8 mouse cellular contexts compared by ENCODE assay signal in genomic region chr17:87613355-87614283, GRCm38 (mm10). TPM values are rescaled to one million over a fixed set of nuclear protein-coding genes. Genes with fewer than 3 reads are reported as not detected.
DNase-seq lines count a peak whose midpoint lies in the region; ATAC-seq lines count a peak whose summit lies in the region.

No protein-coding gene starts in this region.

- ATAC-seq in hindbrain, embryonic 13.5 days (ENCODE audit: low FRiP score): peak; percentile 95
- ATAC-seq in erythroid progenitor cell, adult 5-6 weeks (replicated peaks; ENCODE audit: low FRiP score, poor library complexity, severe bottlenecking): no peak

- peak overlapping the region; percentile 99 for H3K27ac ChIP-seq in hindbrain, embryonic 13.5 days

- no peaks in the 10 kb centered on the region for H3K27me3 ChIP-seq in hindbrain, embryonic 13.5 days

- no peaks in the 10 kb centered on the region for H3K36me3 ChIP-seq in hindbrain, embryonic 13.5 days

- H3K9me3 ChIP-seq in hindbrain, embryonic 13.5 days: no peaks in the 10 kb centered on the region

- WGBS in hindbrain, embryonic 13.5 days: 2% methylated on average over 24 of the region's 24 CpGs

- peak; percentile 81 for DNase-seq in adipocyte (ENCODE audit: low spot score)
- peak; percentile 52 for DNase-seq in cerebellum, adult 9-10 months
- peak; percentile 19 to 22 for DNase-seq in frontal cortex, postnatal 14 days (ENCODE audit: low spot score in 2 of 2)
- DNase-seq in layer of hippocampus, postnatal 25 days (ENCODE audit: extremely low spot score in 1 of 2, low spot score in 1 of 2): peak; percentile 21 to 41
- peak; percentile 89 for DNase-seq in lung, postnatal 10 days
- peak; percentile 47 to 51 for DNase-seq in right cerebral cortex, adult 2 months (ENCODE audit: low spot score in 2 of 2)

- H3K9ac ChIP-seq in hindbrain, embryonic 13.5 days: peak overlapping the region; percentile 82

- H3K4me2 ChIP-seq in hindbrain, embryonic 13.5 days: peak overlapping the region; percentile 63

- peak overlapping the region; percentile 37 for H3K4me3 ChIP-seq in hindbrain, embryonic 13.5 days

- peaks cover 27% of the 10 kb centered on the region for H3K4me1 ChIP-seq in hindbrain, embryonic 13.5 days (replicated peaks)

RNA-seq across cellular contexts. Expression of gene Epcam, which starts 22.2 kb away (rescaled TPM):
- polyA plus RNA-seq in hindbrain, embryonic 13.5 days (2015; fragmentation: Nextera tagmentation; extraction: Ambion mirVana): 3.5 and 4.4 TPM in 2 replicates
- under 1 TPM; 0.35 to 0.64 TPM for total RNA-seq in layer of hippocampus, postnatal 25 days (2021)
- total RNA-seq in erythroid progenitor cell, adult 5-6 weeks (2015; ENCODE audit: low replicate concordance): 5.9 TPM in 1 of 2 replicates, not detected in the other
- total RNA-seq in erythroid progenitor cell, adult 5-6 weeks (2017; ENCODE audit: low replicate concordance): not detected in 2 replicates

RNA-seq across cellular contexts. Expression of gene Msh2, which starts 58.5 kb away (rescaled TPM):
- polyA plus RNA-seq in hindbrain, embryonic 13.5 days (2015; fragmentation: Nextera tagmentation; extraction: Ambion mirVana): 69.4 and 70.5 TPM in 2 replicates
- total RNA-seq in layer of hippocampus, postnatal 25 days (2021): 10 to 100 TPM; 36.9 to 42.2 TPM
- 15.9 and 16.3 TPM in 2 replicates for total RNA-seq in erythroid progenitor cell, adult 5-6 weeks (2015; ENCODE audit: low replicate concordance)
- total RNA-seq in erythroid progenitor cell, adult 5-6 weeks (2017; ENCODE audit: low replicate concordance): 13.0 and 18.5 TPM in 2 replicates

Comparison
In these comparisons a context has a peak if more than half of its experiments do, and no peak if none do; other contexts are left out.
1. DNase-seq: peak in every context shown above with its lines; median percentile 89 in lung, postnatal 10 days; 81 in adipocyte; 52 in cerebellum, adult 9-10 months; 49 in right cerebral cortex, adult 2 months; 31 in layer of hippocampus, postnatal 25 days; 20 in frontal cortex, postnatal 14 days.